Mouse (Mus musculus): ENCODE measurements around the gene Dpp7. TPM values are rescaled to one million over a fixed set of nuclear protein-coding genes. Genes with fewer than 3 reads are reported as not detected.

Dpp7 gene
- polyA plus RNA-seq, 1 experiment from 2014 or later = 25.5 TPM

DNA sequence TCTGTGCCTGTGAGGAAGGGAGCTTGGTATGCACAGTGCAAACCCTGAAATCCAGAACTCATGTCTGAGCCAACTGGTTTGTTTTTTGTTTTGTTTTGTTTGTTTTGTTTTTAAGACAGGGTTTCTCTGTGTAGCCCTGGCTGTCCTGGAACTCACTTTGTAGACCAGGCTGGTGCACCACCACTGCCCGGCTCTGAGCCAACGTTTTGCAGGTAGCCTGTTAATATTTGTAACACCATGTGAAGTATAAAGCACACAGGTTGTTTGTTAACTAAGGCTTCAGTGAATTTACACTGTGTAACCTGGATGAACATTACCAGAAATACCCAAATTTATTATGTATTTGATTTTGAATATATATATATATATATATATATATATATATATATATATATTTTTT lies 30.1 kb downstream of the Dpp7 start:
- H3K4me1 ChIP-seq = peaks cover under 1% of the 10 kb centered on the region
- H3K9me3 ChIP-seq = no peaks in the 10 kb centered on the region
- no peak for ATAC-seq (replicated peaks)
- H3K4me3 ChIP-seq = no peak overlapping the region
- no peak overlapping the region for H3K4me2 ChIP-seq (replicated peaks)
- H3K27me3 ChIP-seq = no peaks in the 10 kb centered on the region
- no peaks in the 10 kb centered on the region for H3K36me3 ChIP-seq
- no peak overlapping the region for H3K9ac ChIP-seq (replicated peaks)
- no peak overlapping the region for H3K27ac ChIP-seq (replicated peaks)
- 76% methylated on average over 2 of the region's 2 CpGs for WGBS

GRCm38 (mm10) chr2:25320084-25320483 lies 36.1 kb downstream of the Dpp7 start:
- WGBS = 45% methylated on average over 2 of the region's 2 CpGs
- Histone ChIP-seq H3K36me3 (no peaks in the 10 kb centered on the region), H3K27ac (replicated peaks) (no peak overlapping the region), H3K4me2 (replicated peaks) (no peak overlapping the region), H3K27me3 (peaks cover 33% of the 10 kb centered on the region), H3K4me1 (peaks cover 14% of the 10 kb centered on the region; the same call in 1 of the 2 replicates), H3K4me3 (no peak overlapping the region), H3K9me3 (no peaks in the 10 kb centered on the region), H3K9ac (replicated peaks) (no peak overlapping the region)
- ATAC-seq (replicated peaks) = no peak

DNA sequence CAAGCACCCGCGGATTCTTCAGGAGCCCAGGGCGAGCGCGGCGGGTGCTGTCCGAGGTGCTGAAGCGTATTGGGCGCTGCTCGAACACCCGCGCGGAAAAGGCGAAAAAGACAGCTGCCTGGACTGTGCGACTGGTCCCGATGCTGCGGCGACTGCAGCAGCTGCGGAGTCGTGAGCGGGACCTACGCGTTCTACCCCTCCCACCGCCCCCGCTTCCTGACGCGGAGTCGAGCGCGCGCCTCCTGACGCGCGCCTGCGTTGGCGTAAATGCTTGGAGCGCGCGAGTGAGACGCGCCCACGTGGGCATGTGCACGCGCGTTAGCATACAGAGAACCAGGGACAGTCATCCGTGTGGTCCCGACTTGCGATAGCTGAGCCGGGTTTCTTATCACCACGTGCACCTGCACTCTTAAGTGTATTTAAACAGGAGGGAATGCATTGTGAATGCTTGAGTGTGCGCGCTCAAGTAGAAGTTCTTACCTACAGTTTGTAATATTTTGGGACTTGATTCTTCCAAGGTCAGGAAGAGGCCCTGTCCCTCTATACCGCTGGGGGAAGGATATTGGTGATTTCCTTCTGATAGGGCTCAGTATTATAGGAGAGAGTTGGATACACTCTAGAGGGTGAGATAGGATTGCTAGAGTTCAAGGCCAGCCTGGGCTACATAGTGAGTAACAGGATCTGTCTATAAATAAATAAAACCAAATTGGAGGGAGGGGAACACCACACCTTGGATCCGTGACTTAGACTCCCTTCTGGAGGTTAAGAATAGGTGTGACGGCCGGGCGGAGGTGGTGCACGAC lies 37.0 kb downstream of the Dpp7 start, which contains the start of gene Grin1:
Gene Grin1 (minus strand): TSS at position 217 of the 803 bp plus-strand sequence.
- H3K4me1 ChIP-seq = peaks cover 14% of the 10 kb centered on the region; the same call in 1 of the 2 replicates
- H3K27me3 ChIP-seq = peaks cover 42% of the 10 kb centered on the region
- peak within 1 kb of the TSS; percentile 63 for H3K9ac ChIP-seq (replicated peaks)
- H3K4me2 ChIP-seq (replicated peaks) = peak within 1 kb of the TSS; percentile 78
- H3K27ac ChIP-seq (replicated peaks) = peak within 1 kb of the TSS; percentile 78
- 9% methylated on average over 58 of the region's 58 CpGs for WGBS
- H3K36me3 ChIP-seq = no peaks in the 10 kb centered on the region
- H3K9me3 ChIP-seq = no peaks in the 10 kb centered on the region
- ATAC-seq (replicated peaks) = peak; percentile 81
- H3K4me3 ChIP-seq = peak within 1 kb of the TSS; percentile 62

- H3K4me2 ChIP-seq (replicated peaks) = peak overlapping the region; percentile 78
- H3K9ac ChIP-seq (replicated peaks) = peak overlapping the region; percentile 63
- H3K27ac ChIP-seq (replicated peaks) = peak overlapping the region; percentile 78
- ATAC-seq (replicated peaks) = peak; percentile 60
- whole genome bisulfite sequencing = 4% methylated on average over 31 of the region's 31 CpGs
- H3K27me3 ChIP-seq = peaks cover 48% of the 10 kb centered on the region
- H3K4me3 ChIP-seq = peak overlapping the region; percentile 62
- H3K36me3 ChIP-seq = no peaks in the 10 kb centered on the region
- no peaks in the 10 kb centered on the region for H3K9me3 ChIP-seq
- H3K4me1 ChIP-seq = peaks cover 14% of the 10 kb centered on the region; the same call in 1 of the 2 replicates
Measured at GRCm38 (mm10) chr2:25318119-25318966, 37.8 kb downstream of the Dpp7 start.

GRCm38 (mm10) chr2:25311491-25311891 lies 44.7 kb downstream of the Dpp7 start:
- Histone ChIP-seq H3K36me3 (no peaks in the 10 kb centered on the region), H3K4me1 (no peaks in the 10 kb centered on the region), H3K27ac (replicated peaks) (no peak overlapping the region), H3K4me2 (replicated peaks) (no peak overlapping the region), H3K9ac (replicated peaks) (no peak overlapping the region), H3K4me3 (no peak overlapping the region), H3K27me3 (peaks cover 93% of the 10 kb centered on the region), H3K9me3 (no peaks in the 10 kb centered on the region)
- 3% methylated on average over 11 of the region's 11 CpGs for WGBS
- ATAC-seq (replicated peaks) = no peak

DNA sequence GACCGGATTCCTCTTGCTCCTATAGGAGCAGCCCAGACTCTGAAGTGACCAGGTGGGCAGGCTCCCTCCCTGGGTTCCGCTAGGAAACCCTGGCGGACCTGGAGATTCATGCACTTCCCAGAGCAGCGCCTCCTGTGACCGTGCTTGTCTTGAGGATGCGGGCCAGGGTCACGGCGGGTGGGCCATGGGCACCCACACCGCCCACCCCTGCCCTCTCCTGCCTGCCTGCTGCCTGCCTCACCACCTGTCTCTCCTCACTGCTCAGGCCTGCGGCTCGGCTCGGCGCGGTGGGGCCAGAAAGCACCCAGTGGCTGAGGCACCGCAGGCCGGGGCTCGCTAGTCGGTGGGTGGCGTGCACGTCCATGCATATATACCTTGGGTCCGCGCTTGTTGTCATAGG lies 45.2 kb downstream of the Dpp7 start:
- Histone ChIP-seq H3K4me2 (replicated peaks) (no peak overlapping the region), H3K9me3 (no peaks in the 10 kb centered on the region), H3K27me3 (peaks cover 92% of the 10 kb centered on the region), H3K4me1 (no peaks in the 10 kb centered on the region), H3K27ac (replicated peaks) (no peak overlapping the region), H3K4me3 (no peak overlapping the region), H3K36me3 (no peaks in the 10 kb centered on the region), H3K9ac (replicated peaks) (no peak overlapping the region)
- no peak for ATAC-seq (replicated peaks)
- WGBS = 3% methylated on average over 21 of the region's 22 CpGs

DNA sequence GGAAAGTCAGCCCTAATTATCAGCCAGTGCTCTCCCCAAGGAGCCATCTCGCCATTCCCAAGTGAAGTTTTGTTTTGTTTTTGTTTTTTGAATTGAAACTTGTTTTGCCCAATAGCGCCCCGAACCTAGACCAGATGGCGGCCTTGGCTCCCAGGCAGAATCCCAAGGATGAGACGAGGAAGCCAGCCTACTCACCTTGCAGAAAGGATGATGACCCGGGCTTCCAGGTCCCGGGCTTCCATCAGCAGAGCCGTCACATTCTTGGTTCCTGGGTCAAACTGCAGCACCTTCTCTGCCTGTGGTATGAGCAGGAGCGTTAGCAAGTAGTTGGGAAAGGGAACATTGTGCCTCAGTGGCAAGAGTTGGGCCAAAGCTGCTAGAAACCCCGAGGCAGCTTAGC lies 46.0 kb downstream of the Dpp7 start:
- no peak overlapping the region for H3K4me2 ChIP-seq (replicated peaks)
- H3K4me3 ChIP-seq = no peak overlapping the region
- WGBS = 56% methylated on average over 10 of the region's 10 CpGs
- no peaks in the 10 kb centered on the region for H3K9me3 ChIP-seq
- H3K27ac ChIP-seq (replicated peaks) = no peak overlapping the region
- peaks cover 3% of the 10 kb centered on the region for H3K4me1 ChIP-seq
- no peak overlapping the region for H3K9ac ChIP-seq (replicated peaks)
- no peak for ATAC-seq (replicated peaks)
- no peaks in the 10 kb centered on the region for H3K36me3 ChIP-seq
- H3K27me3 ChIP-seq = peaks cover 88% of the 10 kb centered on the region

DNA sequence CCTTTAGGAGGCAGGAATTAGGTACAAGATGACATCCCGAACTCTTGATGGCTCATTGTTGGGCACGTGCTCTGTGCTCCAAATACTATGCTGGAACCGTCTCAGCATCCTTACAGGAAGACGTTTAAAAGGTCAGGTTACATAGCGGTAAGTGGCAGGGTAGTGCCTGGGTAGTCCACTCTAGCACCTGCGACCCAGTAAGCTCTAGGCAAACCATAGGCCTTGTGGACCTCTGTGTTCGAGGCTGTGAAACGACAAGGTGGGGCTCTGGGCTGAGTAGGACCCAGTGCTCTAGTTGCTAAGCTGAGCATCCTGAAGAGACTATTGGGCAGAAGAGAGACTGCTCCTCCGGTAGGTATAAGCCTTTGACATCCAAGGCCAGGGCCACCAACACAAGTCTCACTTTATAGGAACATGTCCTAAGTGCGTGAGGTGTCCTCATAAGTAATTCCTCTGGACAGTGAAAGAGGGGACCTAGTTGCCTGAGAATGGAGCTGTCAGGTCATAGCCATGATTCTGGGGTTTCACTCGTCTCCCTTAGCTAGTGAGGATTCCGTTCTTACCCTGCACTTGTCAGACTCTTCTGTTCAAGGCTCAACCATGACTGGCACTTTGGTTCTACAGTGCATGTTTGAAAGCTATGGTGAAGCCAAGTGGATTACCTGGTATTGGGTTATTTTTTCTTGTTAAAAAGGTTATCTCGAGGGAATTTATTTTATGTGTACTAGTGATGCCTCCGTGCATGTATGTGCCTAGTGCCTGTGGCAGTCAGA lies 50.4 kb downstream of the Dpp7 start:
- peak; percentile 44; the same call in 1 of the 2 replicates for ATAC-seq (replicated peaks)
- H3K27me3 ChIP-seq = peaks cover 64% of the 10 kb centered on the region
- 49% methylated on average over 14 of the region's 14 CpGs for WGBS
- H3K9ac ChIP-seq (replicated peaks) = peak overlapping the region; percentile 58
- H3K4me3 ChIP-seq = peak overlapping the region; percentile 52
- H3K36me3 ChIP-seq = no peaks in the 10 kb centered on the region; the same call in 1 of the 2 replicates
- H3K4me2 ChIP-seq (replicated peaks) = peak overlapping the region; percentile 78
- peak overlapping the region; percentile 13; the same call in 1 of the 2 replicates for H3K27ac ChIP-seq (replicated peaks)
- H3K4me1 ChIP-seq = peaks cover 9% of the 10 kb centered on the region
- H3K9me3 ChIP-seq = no peaks in the 10 kb centered on the region

DNA sequence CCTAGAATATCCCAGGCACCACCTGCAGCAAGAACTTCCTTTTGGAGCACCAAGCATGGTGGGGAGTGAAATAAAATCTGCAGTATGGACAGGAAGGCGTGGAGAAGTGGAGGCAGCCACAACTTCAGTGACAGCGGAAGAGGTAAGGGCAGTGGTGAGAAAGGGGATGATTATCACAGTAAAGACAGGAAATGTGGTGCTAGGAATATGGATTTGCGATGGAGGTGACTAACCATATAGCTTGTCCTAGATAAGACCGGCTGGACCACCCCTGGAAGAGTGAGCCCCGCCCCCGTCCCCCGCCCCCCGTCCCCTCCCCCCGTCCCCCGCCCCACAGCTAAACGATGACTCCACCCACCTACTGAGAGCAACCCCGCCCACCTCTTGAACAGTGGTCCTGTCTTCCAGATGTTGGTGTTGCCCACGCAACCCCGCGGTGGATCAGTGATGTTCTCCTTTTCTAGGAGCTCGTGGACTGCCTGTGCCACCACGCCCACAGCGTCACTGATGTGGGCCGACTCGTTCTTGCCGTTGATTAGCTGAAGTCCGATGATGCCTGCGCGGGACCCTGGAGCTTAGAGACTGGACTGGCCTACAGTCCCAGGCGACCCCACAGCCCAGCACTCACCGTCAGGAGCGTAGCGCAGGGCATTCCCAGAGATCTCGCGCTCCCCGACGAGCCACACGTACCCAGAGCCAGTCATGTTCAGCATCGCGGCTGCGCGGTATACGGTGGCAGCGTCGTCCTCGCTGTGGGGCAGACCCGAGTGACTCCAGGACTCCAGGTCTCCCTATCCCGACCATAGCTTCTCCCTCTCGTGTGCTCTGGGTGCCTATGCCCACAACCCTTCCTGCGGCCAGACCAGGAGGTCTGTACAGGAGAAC lies 51.3 kb downstream of the Dpp7 start:
- WGBS = 2% methylated on average over 45 of the region's 45 CpGs
- no peaks in the 10 kb centered on the region for H3K9me3 ChIP-seq
- H3K4me2 ChIP-seq (replicated peaks) = peak overlapping the region; percentile 78
- peaks cover 9% of the 10 kb centered on the region for H3K4me1 ChIP-seq
- H3K27ac ChIP-seq (replicated peaks) = peak overlapping the region; percentile 13; the same call in 1 of the 2 replicates
- peaks cover 56% of the 10 kb centered on the region for H3K27me3 ChIP-seq
- H3K36me3 ChIP-seq = no peaks in the 10 kb centered on the region; the same call in 1 of the 2 replicates
- peak; percentile 80 for ATAC-seq (replicated peaks)
- H3K9ac ChIP-seq (replicated peaks) = peak overlapping the region; percentile 58
- peak overlapping the region; percentile 52 for H3K4me3 ChIP-seq

GRCm38 (mm10) chr2:25303931-25304656 lies 52.1 kb downstream of the Dpp7 start:
- H3K9ac ChIP-seq (replicated peaks) = 0 out of 2 replicates have a peak overlapping the region, but pooled peaks have one; percentile 58
- no peaks in the 10 kb centered on the region for H3K9me3 ChIP-seq
- H3K36me3 ChIP-seq = no peaks in the 10 kb centered on the region; the same call in 1 of the 2 replicates
- peaks cover 48% of the 10 kb centered on the region for H3K27me3 ChIP-seq
- peak; percentile 47 for ATAC-seq (replicated peaks)
- H3K4me1 ChIP-seq = peaks cover 9% of the 10 kb centered on the region
- H3K27ac ChIP-seq (replicated peaks) = no peak overlapping the region
- peak overlapping the region; percentile 52 for H3K4me3 ChIP-seq
- H3K4me2 ChIP-seq (replicated peaks) = peak overlapping the region; percentile 78
- 78% methylated on average over 7 of the region's 7 CpGs for WGBS
